Mouse (Mus musculus) heart, postnatal 4 days (tissue): ENCODE results near the gene Foxp3. TPM values are rescaled to one million over a fixed set of nuclear protein-coding genes. Genes with fewer than 3 reads are reported as not detected.

ENCODE experiments used
- DNase-seq: peaks from one replicate; pipeline ENCODE4 v3.0.0; 2021
- total RNA-seq, 2 experiments: library from RNA; stranded (reverse); gene quantifications; 2 replicates each; pipeline ENCODE4 v1.2.3; 2021

Foxp3 gene
- total RNA-seq = not detected

GRCm38 (mm10) chrX:7573176-7574086, at the start of gene Foxp3:
Foxp3 (plus strand) TSS chrX:7573644.
- peak; percentile 59 for DNase-seq

GRCm38 (mm10) chrX:7524961-7525360, 48.5 kb upstream of the Foxp3 start:
- no peak for DNase-seq

- no peak for DNase-seq
Measured at GRCm38 (mm10) chrX:7553474-7553873, 20.0 kb upstream of the Foxp3 start.

- DNase-seq = no peak
Measured at GRCm38 (mm10) chrX:7563076-7563475, 10.4 kb upstream of the Foxp3 start.

GRCm38 (mm10) chrX:7566352-7566751, 7.1 kb upstream of the Foxp3 start:
- no peak for DNase-seq

GRCm38 (mm10) chrX:7567491-7567890, 6.0 kb upstream of the Foxp3 start:
- DNase-seq = no peak

- peak; percentile 39 for DNase-seq
Measured at GRCm38 (mm10) chrX:7570481-7571175, 2.8 kb upstream of the Foxp3 start.

- DNase-seq = no peak
Measured at GRCm38 (mm10) chrX:7571565-7572136, 1.8 kb upstream of the Foxp3 start.

GRCm38 (mm10) chrX:7572466-7572865, 978 bp upstream of the Foxp3 start:
- no peak for DNase-seq

GRCm38 (mm10) chrX:7574087-7574884, 842 bp downstream of the Foxp3 start, which contains the start of gene Ppp1r3f:
Ppp1r3f (minus strand) TSS chrX:7574283.
- DNase-seq = peak; percentile 91

- no peak for DNase-seq
Measured at GRCm38 (mm10) chrX:7574885-7575231, 1.4 kb downstream of the Foxp3 start.

- no peak for DNase-seq
Measured at GRCm38 (mm10) chrX:7581151-7581550, 7.7 kb downstream of the Foxp3 start.

GRCm38 (mm10) chrX:7583881-7584280, 10.4 kb downstream of the Foxp3 start:
- DNase-seq = no peak

GRCm38 (mm10) chrX:7586356-7586755, 12.9 kb downstream of the Foxp3 start:
- no peak for DNase-seq

- no peak for DNase-seq
Measured at GRCm38 (mm10) chrX:7595371-7595770, 21.9 kb downstream of the Foxp3 start.

- DNase-seq = no peak
Measured at GRCm38 (mm10) chrX:7604004-7604403, 30.6 kb downstream of the Foxp3 start.

- peak; percentile 82 for DNase-seq
Measured at GRCm38 (mm10) chrX:7604879-7605574, 31.6 kb downstream of the Foxp3 start, which contains the start of gene Ccdc22. Ccdc22 (minus strand) TSS chrX:7605517.

GRCm38 (mm10) chrX:7605575-7605941, 32.1 kb downstream of the Foxp3 start:
- no peak for DNase-seq

- no peak for DNase-seq
Measured at GRCm38 (mm10) chrX:7606783-7607182, 33.3 kb downstream of the Foxp3 start, which contains the start of gene Cacna1f. Cacna1f (plus strand) TSS chrX:7607083.

- no peak for DNase-seq
Measured at GRCm38 (mm10) chrX:7610035-7610434, 36.6 kb downstream of the Foxp3 start.

- no peak for DNase-seq
Measured at GRCm38 (mm10) chrX:7610536-7611258, 37.3 kb downstream of the Foxp3 start.
